Mouse (Mus musculus) heart, embryonic 12.5 days (tissue): ENCODE results near the gene Pla2g15. TPM values are rescaled to one million over a fixed set of nuclear protein-coding genes. Genes with fewer than 3 reads are reported as not detected.

Experiments used
- ATAC-seq: fragments of 200-750 bp; cut with Nextera tagmentation; 2 replicates; pipeline ENCODE4 v1.8.0; 2017; ENCODE audit warnings: moderate TSS enrichment, moderate library complexity; ENCODE audit not compliant: insufficient number of reproducible peaks, low FRiP score
- H3K27ac ChIP-seq: fragments of 300-500 bp; sonication (generic); 2 replicates; pipeline ENCODE4 v1.5.1; 2016; ENCODE audit warnings: mild to moderate bottlenecking, moderate library complexity; ENCODE audit not compliant: poor library complexity, severe bottlenecking
- H3K27me3 ChIP-seq: fragments of 300-500 bp; sonication (generic); replicated peaks from 2 replicates; pipeline ENCODE4 v1.6.1; 2016; ENCODE audit warnings: mild to moderate bottlenecking, moderate library complexity
- H3K36me3 ChIP-seq: fragments of 300-500 bp; sonication (generic); 2 replicates; pipeline ENCODE4 v1.6.1; 2016; ENCODE audit warnings: mild to moderate bottlenecking, moderate library complexity
- H3K4me1 ChIP-seq: fragments of 300-500 bp; sonication (generic); replicated peaks from 2 replicates; pipeline ENCODE4 v1.6.1; 2016; ENCODE audit warnings: mild to moderate bottlenecking
- H3K4me2 ChIP-seq: fragments of 300-500 bp; sonication (generic); 2 replicates; pipeline ENCODE4 v1.6.1; 2016; ENCODE audit warnings: mild to moderate bottlenecking, moderate library complexity
- H3K4me3 ChIP-seq: fragments of 300-500 bp; sonication (generic); 2 replicates; pipeline ENCODE4 v1.5.1; 2016; ENCODE audit warnings: mild to moderate bottlenecking
- H3K9ac ChIP-seq: fragments of 300-500 bp; sonication (generic); 2 replicates; pipeline ENCODE4 v1.6.1; 2016; ENCODE audit warnings: mild to moderate bottlenecking, moderate library complexity
- H3K9me3 ChIP-seq: fragments of 300-500 bp; sonication (generic); replicated peaks from 2 replicates; pipeline ENCODE4 v1.6.1; 2016; ENCODE audit warnings: mild to moderate bottlenecking, moderate library complexity
- WGBS: fragments of 180-500 bp; shearing (Covaris S2); methylation state at CpG from one replicate; pipeline ENCODE4 v1.1.7; 2016; 5-methylcytosine and 5-hydroxymethylcytosine counted together
- polyA plus RNA-seq: library from polyadenylated mRNA; unstranded; fragments of >200 nt; fragmentation: Nextera tagmentation; extraction: Ambion mirVana; gene quantifications from 2 replicates; pipeline ENCODE4 v1.2.1, GENCODE M21; 2016

The Pla2g15 gene
- polyA plus RNA-seq, 1 experiment from 2014 or later = 10.5 TPM

DNA sequence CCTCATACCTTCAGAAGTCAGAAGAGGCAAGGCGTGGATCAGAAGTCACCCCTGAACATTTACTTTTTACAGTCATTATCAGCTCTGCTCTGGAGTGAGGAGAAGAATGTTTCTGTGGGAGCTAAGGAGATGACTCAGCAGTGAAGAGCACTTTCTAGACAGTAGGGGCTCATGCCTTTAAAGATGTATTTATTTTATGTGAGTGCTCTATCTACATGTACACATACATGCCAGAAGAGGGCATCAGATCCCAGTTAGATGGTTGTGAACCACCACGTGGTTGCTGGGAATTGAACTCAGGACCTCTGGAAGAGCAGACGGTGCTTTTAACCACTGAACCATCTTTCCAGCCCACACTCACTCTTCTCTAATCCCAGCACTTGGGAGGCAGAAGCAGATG, 23.1 kb upstream of the Pla2g15 start:
- no peak overlapping the region for H3K9ac ChIP-seq
- peaks cover 52% of the 10 kb centered on the region for H3K36me3 ChIP-seq
- WGBS = 70% methylated on average over 3 of the region's 3 CpGs
- no peak overlapping the region for H3K4me2 ChIP-seq
- H3K9me3 ChIP-seq = no peaks in the 10 kb centered on the region
- H3K4me1 ChIP-seq = no peaks in the 10 kb centered on the region
- no peak overlapping the region for H3K4me3 ChIP-seq
- ATAC-seq = no peak
- no peaks in the 10 kb centered on the region for H3K27me3 ChIP-seq
- H3K27ac ChIP-seq = no peak overlapping the region

- H3K27ac ChIP-seq = no peak overlapping the region
- no peaks in the 10 kb centered on the region for H3K4me1 ChIP-seq
- peaks cover 8% of the 10 kb centered on the region for H3K27me3 ChIP-seq
- peaks cover 58% of the 10 kb centered on the region for H3K36me3 ChIP-seq
- 89% methylated on average over 10 of the region's 10 CpGs for WGBS
- no peaks in the 10 kb centered on the region for H3K9me3 ChIP-seq
- H3K4me2 ChIP-seq = no peak overlapping the region
- no peak overlapping the region for H3K4me3 ChIP-seq
- H3K9ac ChIP-seq = no peak overlapping the region
- ATAC-seq = no peak
Observed at GRCm38 (mm10) chr8:106127882-106128410, 22.3 kb upstream of the Pla2g15 start.

DNA sequence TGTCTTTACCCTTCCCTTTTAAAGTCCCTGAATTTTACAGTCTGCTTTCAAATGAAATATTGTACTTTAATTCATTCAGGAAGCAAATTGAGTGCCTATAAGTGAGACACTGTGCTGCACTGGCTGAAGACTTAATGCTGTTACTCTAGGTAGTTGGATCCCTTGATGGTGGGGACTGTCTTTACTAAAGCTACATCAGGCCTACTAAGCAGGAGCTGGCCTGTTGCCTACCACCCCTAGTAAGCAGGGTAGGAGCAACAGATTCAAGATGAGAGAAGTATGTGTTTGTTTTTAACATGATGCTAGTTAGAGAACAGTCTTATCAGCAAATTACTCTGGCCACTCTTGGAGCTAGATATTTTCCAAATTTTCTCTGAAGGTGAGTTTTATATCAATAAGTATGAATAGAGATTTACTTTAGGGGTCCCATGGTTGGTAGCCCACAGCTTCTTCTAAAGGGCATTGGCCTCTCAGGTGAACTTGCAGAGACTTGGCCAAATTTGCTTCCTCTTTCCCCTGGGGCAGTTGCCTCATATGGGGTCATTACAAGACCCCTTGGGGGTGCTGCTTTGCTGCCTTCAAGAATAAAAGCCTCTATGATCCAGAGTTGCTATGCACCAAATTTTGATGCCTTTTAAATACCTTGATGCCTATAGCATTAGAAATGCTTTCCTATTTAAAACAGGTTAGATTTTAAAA, 20.8 kb upstream of the Pla2g15 start:
- H3K27me3 ChIP-seq = peaks cover 22% of the 10 kb centered on the region

GRCm38 (mm10) chr8:106129997-106130396, 20.2 kb upstream of the Pla2g15 start:
- Histone ChIP-seq H3K4me1 (0 out of 2 replicates have a peak, but pooled peaks cover under 1% of the 10 kb centered on the region), H3K36me3 (peaks cover 53% of the 10 kb centered on the region), H3K4me2 (no peak overlapping the region), H3K27me3 (peaks cover 28% of the 10 kb centered on the region), H3K9me3 (no peaks in the 10 kb centered on the region), H3K4me3 (no peak overlapping the region), H3K27ac (no peak overlapping the region), H3K9ac (no peak overlapping the region)
- WGBS = 86% methylated on average over 2 of the region's 2 CpGs
- no peak for ATAC-seq

More for the DNA sequence above, 20.8 kb upstream of the Pla2g15 start:
- no peaks in the 10 kb centered on the region for H3K9me3 ChIP-seq
- no peak overlapping the region for H3K4me2 ChIP-seq
- no peak overlapping the region for H3K27ac ChIP-seq
- no peak overlapping the region for H3K9ac ChIP-seq
- peaks cover 53% of the 10 kb centered on the region for H3K36me3 ChIP-seq
- no peaks in the 10 kb centered on the region for H3K4me1 ChIP-seq
- H3K4me3 ChIP-seq = no peak overlapping the region
- no peak for ATAC-seq

- Histone ChIP-seq H3K36me3 (peaks cover 53% of the 10 kb centered on the region), H3K27me3 (peaks cover 33% of the 10 kb centered on the region), H3K9ac (no peak overlapping the region), H3K4me1 (peaks cover 6% of the 10 kb centered on the region), H3K4me2 (no peak overlapping the region), H3K4me3 (no peak overlapping the region), H3K27ac (no peak overlapping the region), H3K9me3 (no peaks in the 10 kb centered on the region)
- 73% methylated on average over 2 of the region's 2 CpGs for WGBS
- ATAC-seq = no peak
Observed at GRCm38 (mm10) chr8:106130505-106130904, 19.7 kb upstream of the Pla2g15 start.

GRCm38 (mm10) chr8:106131021-106131420, 19.2 kb upstream of the Pla2g15 start:
- Histone ChIP-seq H3K27me3 (peaks cover 38% of the 10 kb centered on the region), H3K9me3 (no peaks in the 10 kb centered on the region), H3K36me3 (peaks cover 53% of the 10 kb centered on the region), H3K4me3 (no peak overlapping the region), H3K27ac (no peak overlapping the region), H3K4me1 (peaks cover 11% of the 10 kb centered on the region), H3K9ac (no peak overlapping the region), H3K4me2 (no peak overlapping the region)
- no peak for ATAC-seq
- WGBS = 90% methylated on average over 4 of the region's 4 CpGs

DNA sequence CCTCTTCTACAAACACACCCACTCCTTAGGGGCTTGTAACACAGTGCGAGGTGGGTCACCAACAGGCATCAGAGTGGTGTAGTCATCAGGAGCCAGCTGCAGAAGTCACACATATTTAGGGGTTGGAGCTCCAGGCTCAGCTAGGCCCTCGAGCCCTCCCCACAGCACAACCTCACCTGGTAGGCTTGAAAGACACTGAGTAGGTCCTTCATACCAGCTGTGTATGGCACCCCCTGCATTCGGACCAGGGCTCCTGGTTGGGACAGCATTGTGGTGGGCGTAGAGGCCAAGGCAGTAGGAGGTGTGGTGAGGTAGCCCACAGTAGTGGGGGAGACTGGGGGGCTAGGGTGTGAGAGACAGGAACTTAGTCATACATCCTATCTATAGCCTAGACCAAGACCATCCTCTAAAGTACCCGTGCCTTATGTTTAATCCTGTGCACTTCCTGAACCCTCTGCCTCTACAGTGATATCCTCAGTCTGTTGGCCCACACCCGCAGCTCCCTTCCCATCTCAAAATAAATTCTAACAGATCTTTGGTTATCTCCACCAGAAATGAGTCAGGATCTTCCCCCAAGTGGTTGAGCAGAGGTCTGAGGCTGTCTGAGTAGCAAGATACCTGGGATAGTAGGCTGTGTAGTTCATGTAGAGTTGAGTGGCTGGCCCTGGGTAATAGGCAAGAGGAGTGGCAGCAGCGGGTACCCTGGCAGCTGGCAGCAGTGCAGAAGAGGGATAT, 18.5 kb upstream of the Pla2g15 start:
- peaks cover 53% of the 10 kb centered on the region for H3K36me3 ChIP-seq
- H3K4me1 ChIP-seq = peaks cover 17% of the 10 kb centered on the region
- WGBS = 82% methylated on average over 7 of the region's 7 CpGs
- no peaks in the 10 kb centered on the region for H3K9me3 ChIP-seq
- H3K27me3 ChIP-seq = peaks cover 42% of the 10 kb centered on the region
- ATAC-seq = no peak
- no peak overlapping the region for H3K4me2 ChIP-seq
- H3K4me3 ChIP-seq = no peak overlapping the region
- no peak overlapping the region for H3K9ac ChIP-seq
- no peak overlapping the region for H3K27ac ChIP-seq

- 91% methylated on average over 11 of the region's 11 CpGs for WGBS
- peaks cover 47% of the 10 kb centered on the region for H3K36me3 ChIP-seq
- no peak for ATAC-seq
- no peak overlapping the region for H3K9ac ChIP-seq
- H3K9me3 ChIP-seq = no peaks in the 10 kb centered on the region
- peaks cover 42% of the 10 kb centered on the region for H3K27me3 ChIP-seq
- H3K27ac ChIP-seq = no peak overlapping the region
- no peak overlapping the region for H3K4me2 ChIP-seq
- H3K4me3 ChIP-seq = no peak overlapping the region
- H3K4me1 ChIP-seq = peaks cover 24% of the 10 kb centered on the region
Observed at GRCm38 (mm10) chr8:106132356-106132755, 17.8 kb upstream of the Pla2g15 start.

- no peak overlapping the region for H3K4me2 ChIP-seq
- no peak overlapping the region for H3K27ac ChIP-seq
Observed at GRCm38 (mm10) chr8:106133526-106133925, 16.7 kb upstream of the Pla2g15 start.

GRCm38 (mm10) chr8:106133946-106134345, 16.3 kb upstream of the Pla2g15 start:
- H3K4me2 ChIP-seq = no peak overlapping the region
- peaks cover 35% of the 10 kb centered on the region for H3K4me1 ChIP-seq
- no peak for ATAC-seq
- no peak overlapping the region for H3K9ac ChIP-seq
- 67% methylated on average over 6 of the region's 6 CpGs for WGBS
- no peak overlapping the region for H3K27ac ChIP-seq
- H3K27me3 ChIP-seq = peaks cover 42% of the 10 kb centered on the region
- H3K4me3 ChIP-seq = no peak overlapping the region
- H3K36me3 ChIP-seq = peaks cover 34% of the 10 kb centered on the region
- H3K9me3 ChIP-seq = no peaks in the 10 kb centered on the region

More at GRCm38 (mm10) chr8:106133526-106133925, 16.7 kb upstream of the Pla2g15 start:
- Histone ChIP-seq H3K9me3 (no peaks in the 10 kb centered on the region), H3K9ac (no peak overlapping the region), H3K4me1 (peaks cover 31% of the 10 kb centered on the region), H3K27me3 (peaks cover 42% of the 10 kb centered on the region), H3K36me3 (peaks cover 38% of the 10 kb centered on the region), H3K4me3 (no peak overlapping the region)
- WGBS = 64% methylated on average over 13 of the region's 13 CpGs
- no peak for ATAC-seq
